Mouse (Mus musculus) liver, embryonic 14 days (tissue): ENCODE measurements around the gene Large1. TPM values are rescaled to one million over a fixed set of nuclear protein-coding genes. Genes with fewer than 3 reads are reported as not detected.

ENCODE experiments used
- polyA plus RNA-seq: library from polyadenylated mRNA; depleted of rRNA; stranded (reverse); fragments of >200 nt; gene quantifications from 2 replicates; pipeline ENCODE4 v1.2.3, GENCODE M21; 2012; rRNA removed

Large1 gene
- 1.0 and 1.1 TPM in 2 replicates for polyA plus RNA-seq

GRCm38 (mm10) chr8:73353108-73353793, at the start of gene Large1:
TSS of gene Large1 (minus strand) at chr8:73353540.

